Mouse (Mus musculus) testis, adult 2 months (tissue): ENCODE results near the gene Pla2g2f.

Source experiments
- CTCF ChIP-seq: fragments of 200-500 bp; IDR thresholded peaks from 2 replicates; pipeline ENCODE4 v1.5.1; 2012; ENCODE audit warnings: low read depth, mild to moderate bottlenecking, inconsistent platforms, low read length, moderate library complexity; ENCODE audit not compliant: control insufficient read depth, insufficient read depth, insufficient replicate concordance
- POLR2A ChIP-seq: fragments of 200-500 bp; IDR thresholded peaks from 2 replicates; pipeline ENCODE4 v1.6.1; 2012; ENCODE audit warnings: low read depth, mild to moderate bottlenecking, inconsistent platforms, low read length, moderate library complexity; ENCODE audit not compliant: control insufficient read depth

DNA sequence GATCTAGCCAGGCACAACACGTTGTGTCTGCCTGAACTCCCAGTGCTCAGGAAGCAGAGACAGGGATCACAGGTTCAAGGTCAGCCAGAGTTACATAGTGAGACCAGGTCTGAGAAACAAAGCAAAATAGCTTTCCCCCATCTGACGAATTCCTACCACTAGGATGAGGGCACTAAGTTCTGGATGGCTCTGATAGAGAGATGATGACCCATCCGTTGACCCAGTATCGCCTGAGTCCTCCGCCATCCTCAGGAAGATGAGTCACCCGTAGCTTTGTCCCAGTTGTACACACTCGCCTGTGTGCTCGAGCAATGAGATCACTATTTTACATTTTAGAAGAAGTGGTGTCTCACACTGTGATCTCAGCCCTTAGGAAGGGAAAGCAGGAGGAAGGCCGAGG is 4.8 kb upstream of the Pla2g2f start:
- TF ChIP-seq POLR2A (no peak), CTCF (no peak)
